8 mouse cellular contexts compared by ENCODE assay signal in genomic region chr2:37516030-37516710, GRCm38 (mm10). TPM values are rescaled to one million over a fixed set of nuclear protein-coding genes. Genes with fewer than 3 reads are reported as not detected.
A peak's percentile ranks its signal among the peaks of the same experiment; 100 is the strongest.
DNase-seq lines count a peak whose midpoint lies in the region; ATAC-seq and TF ChIP-seq lines count a peak whose summit lies in the region.

Gene Gpr21 (plus strand): TSS chr2:37516332.

- peak; percentile 60 for DNase-seq in kidney, postnatal 0 days (ENCODE audit: low spot score)
- DNase-seq in kidney, adult 8-10 months = no peak
- peak; percentile 28 for DNase-seq in embryo, embryonic 9.5 days (ENCODE audit: extremely low spot score)
- no peak for DNase-seq in intestine, embryonic 14.5 days (ENCODE audit: low spot score)
- peak; percentile 62 for DNase-seq in midbrain, postnatal 0 days (ENCODE audit: low spot score)
- no peak for DNase-seq in B cell, adult 2 months
- DNase-seq in layer of hippocampus, postnatal 36 days = no peak
- no peak for DNase-seq in cerebellum, adult 11 months

- H3K4me1 ChIP-seq in kidney, postnatal 0 days (replicated peaks; ENCODE audit: insufficient read depth, low read length) = no peaks in the 10 kb centered on the region
- peaks cover 6% of the 10 kb centered on the region; the same call in 1 of the 2 replicates for H3K4me1 ChIP-seq in intestine, embryonic 14.5 days (replicated peaks; ENCODE audit: control insufficient read depth, insufficient read depth, low read length)
- H3K4me1 ChIP-seq in midbrain, postnatal 0 days (ENCODE audit: insufficient read depth, low read length) = no peaks in the 10 kb centered on the region

- no peak within 1 kb of the TSS for H3K27ac ChIP-seq in kidney, postnatal 0 days
- no peak within 1 kb of the TSS for H3K27ac ChIP-seq in intestine, embryonic 14.5 days (ENCODE audit: low read depth)
- H3K27ac ChIP-seq in midbrain, postnatal 0 days (ENCODE audit: low read depth, low read length) = peak within 1 kb of the TSS; percentile 76

- H3K9me3 ChIP-seq in kidney, postnatal 0 days (replicated peaks; ENCODE audit: low read length) = no peaks in the 10 kb centered on the region
- H3K9me3 ChIP-seq in intestine, embryonic 14.5 days (ENCODE audit: control insufficient read depth, low read length) = no peaks in the 10 kb centered on the region
- no peaks in the 10 kb centered on the region for H3K9me3 ChIP-seq in midbrain, postnatal 0 days (ENCODE audit: low read length)

- H3K9ac ChIP-seq in kidney, postnatal 0 days (ENCODE audit: low read depth, low read length) = peak within 1 kb of the TSS; percentile 1; the same call in 1 of the 2 replicates
- no peak within 1 kb of the TSS for H3K9ac ChIP-seq in intestine, embryonic 14.5 days (ENCODE audit: low read length)
- peak within 1 kb of the TSS; percentile 25 for H3K9ac ChIP-seq in midbrain, postnatal 0 days (replicated peaks; ENCODE audit: low read length, poor library complexity, severe bottlenecking)

- TF ChIP-seq CTCF in kidney, postnatal 0 days (IDR thresholded peaks at IDR 0.05; ENCODE audit: low read depth) = no peak
- no peak for TF ChIP-seq CTCF in midbrain, postnatal 0 days (IDR thresholded peaks at IDR 0.05)

- 0 out of 2 replicates have a peak within 1 kb of the TSS, but pooled peaks have one; percentile 14 for H3K4me3 ChIP-seq in kidney, postnatal 0 days (replicated peaks; ENCODE audit: low read depth, low read length)
- no peak within 1 kb of the TSS for H3K4me3 ChIP-seq in intestine, embryonic 14.5 days (ENCODE audit: low read depth, low read length)
- H3K4me3 ChIP-seq in midbrain, postnatal 0 days (ENCODE audit: low read depth, low read length) = peak within 1 kb of the TSS; percentile 38

- 26% methylated on average over 11 of the region's 11 CpGs for WGBS in kidney, postnatal 0 days
- 35% methylated on average over 11 of the region's 11 CpGs for WGBS in intestine, embryonic 14.5 days
- WGBS in midbrain, postnatal 0 days = 5% methylated on average over 11 of the region's 11 CpGs

- H3K4me2 ChIP-seq in kidney, postnatal 0 days (ENCODE audit: low read length) = peak within 1 kb of the TSS; percentile 31
- peak within 1 kb of the TSS; percentile 30; the same call in 1 of the 2 replicates for H3K4me2 ChIP-seq in intestine, embryonic 14.5 days (ENCODE audit: low read length)
- peak within 1 kb of the TSS; percentile 59 for H3K4me2 ChIP-seq in midbrain, postnatal 0 days (ENCODE audit: low read depth, low read length, poor library complexity, severe bottlenecking)

- H3K27me3 ChIP-seq in kidney, postnatal 0 days (ENCODE audit: insufficient read depth, low read length) = no peaks in the 10 kb centered on the region
- H3K27me3 ChIP-seq in intestine, embryonic 14.5 days (replicated peaks; ENCODE audit: control insufficient read depth, insufficient read depth, low read length) = no peaks in the 10 kb centered on the region
- H3K27me3 ChIP-seq in midbrain, postnatal 0 days (ENCODE audit: insufficient read depth, low read length) = no peaks in the 10 kb centered on the region

- no peak; the same call in 1 of the 2 replicates for ATAC-seq in kidney, postnatal 0 days (replicated peaks; ENCODE audit: low FRiP score, low read depth)
- peak; percentile 57; the same call in 1 of the 2 replicates for ATAC-seq in intestine, embryonic 14.5 days (replicated peaks; ENCODE audit: low FRiP score, low TSS enrichment, low read depth)
- peak; percentile 87 for ATAC-seq in midbrain, postnatal 0 days (ENCODE audit: low FRiP score)

- H3K36me3 ChIP-seq in kidney, postnatal 0 days (ENCODE audit: insufficient read depth, low read length) = peaks cover 5% of the 10 kb centered on the region; the same call in 1 of the 2 replicates
- H3K36me3 ChIP-seq in intestine, embryonic 14.5 days (ENCODE audit: control insufficient read depth, insufficient read depth, low read length) = peaks cover 35% of the 10 kb centered on the region
- 0 out of 2 replicates have a peak, but pooled peaks cover 3% of the 10 kb centered on the region for H3K36me3 ChIP-seq in midbrain, postnatal 0 days (ENCODE audit: insufficient read depth, low read length)

RNA-seq across cellular contexts. Expression of gene Gpr21, which starts in this region (rescaled TPM):
- polyA plus RNA-seq in kidney, postnatal 0 days (2015; fragmentation: Nextera tagmentation; extraction: Ambion mirVana) = 0.67 and 1.0 TPM in 2 replicates
- polyA plus RNA-seq in intestine, embryonic 14.5 days (2014; fragmentation: Nextera tagmentation; extraction: Ambion mirVana) = 2.2 and 2.6 TPM in 2 replicates
- 35.6 and 46.5 TPM in 2 replicates for total RNA-seq in midbrain, postnatal 0 days (2014; rRNA removed)
- polyA plus RNA-seq in midbrain, postnatal 0 days (2015; fragmentation: Nextera tagmentation; extraction: Ambion mirVana) = 8.3 and 10.0 TPM in 2 replicates
- total RNA-seq in layer of hippocampus, postnatal 36 days (2021) = 1 to 10 TPM; 2.2 to 3.4 TPM

Comparison
In these comparisons a context has a peak if more than half of its experiments do, and no peak if none do; other contexts are left out.
1. DNase-seq: peak in kidney, postnatal 0 days (single experiment), embryo, embryonic 9.5 days (single experiment) and midbrain, postnatal 0 days (single experiment); none in kidney, adult 8-10 months (0 of 2), intestine, embryonic 14.5 days (single experiment), B cell, adult 2 months (0 of 2), layer of hippocampus, postnatal 36 days (0 of 2) and cerebellum, adult 11 months (single experiment).
2. Peak in every context shown above with its lines, with median percentiles within 50 percentile points of each other: H3K4me2 ChIP-seq.